Mouse (Mus musculus): ENCODE measurements at regions not wholly inside any gene's neighbourhood (a gene's known extent, or its start where the extent isn't known, plus 50 kb on each side); places are given as distances from the start of the nearest gene placed in this dataset.

DNA sequence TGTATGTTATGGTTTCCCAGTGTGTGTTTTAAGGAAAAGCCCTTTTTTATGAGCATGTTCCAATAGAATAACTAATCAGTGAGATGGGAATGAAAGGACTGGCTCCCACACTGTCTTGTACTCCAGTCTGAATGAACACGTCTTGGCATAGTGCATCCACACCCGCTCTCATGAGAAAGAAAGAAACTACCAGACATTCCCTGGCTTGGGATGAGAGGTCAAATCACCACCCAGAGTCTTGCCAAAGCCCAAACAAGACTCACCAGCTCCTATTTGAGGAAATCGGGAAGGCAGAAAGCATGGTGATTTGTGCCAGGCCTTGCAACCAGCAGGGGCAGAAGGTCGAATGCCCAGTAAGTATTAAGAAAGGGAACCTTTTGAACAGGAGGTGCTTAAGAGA lies 110.6 kb downstream of the Tmx1 start:
- Histone ChIP-seq H3K27ac (ENCODE audit: low read length) (no peak overlapping the region), H3K9ac (ENCODE audit: low read depth, low read length) (no peak overlapping the region), H3K9me3 (replicated peaks; ENCODE audit: control insufficient read depth, low read length, poor library complexity, severe bottlenecking) (no peaks in the 10 kb centered on the region; the same call in 1 of the 2 replicates), H3K27me3 (ENCODE audit: control insufficient read depth, insufficient read depth, low read depth, low read length) (no peaks in the 10 kb centered on the region), H3K4me1 (ENCODE audit: control insufficient read depth, insufficient read depth, low read length) (no peaks in the 10 kb centered on the region), H3K36me3 (ENCODE audit: control insufficient read depth, insufficient read depth, low read length) (no peaks in the 10 kb centered on the region), H3K4me2 (ENCODE audit: low read length) (no peak overlapping the region), H3K4me3 (ENCODE audit: low read depth, low read length) (no peak overlapping the region)
- 86% methylated on average over 4 of the region's 4 CpGs for WGBS
- no peak for ATAC-seq

DNA sequence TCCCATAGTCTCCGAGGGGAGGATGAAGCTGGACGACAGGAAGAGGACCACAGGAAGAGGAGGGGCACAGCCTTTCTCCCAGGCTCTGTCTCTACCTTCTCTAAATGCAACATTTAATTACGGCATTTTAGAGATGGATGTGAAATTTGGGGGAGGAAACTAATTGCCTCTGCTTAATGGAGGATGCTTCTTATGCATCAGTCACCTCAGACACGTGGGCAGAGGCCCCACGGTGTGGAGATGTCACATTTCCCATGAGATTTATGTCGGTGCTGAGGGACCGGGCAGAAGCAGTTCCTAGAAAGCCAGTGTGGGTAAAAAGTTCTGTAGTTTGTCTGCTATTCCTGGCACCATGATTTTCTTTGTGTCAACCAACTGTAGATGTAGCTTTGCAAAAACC lies 122.8 kb downstream of the Tmx1 start:
- no peaks in the 10 kb centered on the region for H3K36me3 ChIP-seq (ENCODE audit: control insufficient read depth, insufficient read depth, low read length)
- 71% methylated on average over 7 of the region's 7 CpGs for WGBS
- H3K9ac ChIP-seq (ENCODE audit: low read depth, low read length) = no peak overlapping the region
- ATAC-seq = no peak
- no peak overlapping the region for H3K27ac ChIP-seq (ENCODE audit: low read length)
- no peaks in the 10 kb centered on the region for H3K4me1 ChIP-seq (ENCODE audit: control insufficient read depth, insufficient read depth, low read length)
- no peaks in the 10 kb centered on the region for H3K9me3 ChIP-seq (replicated peaks; ENCODE audit: control insufficient read depth, low read length, poor library complexity, severe bottlenecking)
- H3K27me3 ChIP-seq (ENCODE audit: control insufficient read depth, insufficient read depth, low read depth, low read length) = no peaks in the 10 kb centered on the region
- no peak overlapping the region for H3K4me3 ChIP-seq (ENCODE audit: low read depth, low read length)
- no peak overlapping the region for H3K4me2 ChIP-seq (ENCODE audit: low read length)

DNA sequence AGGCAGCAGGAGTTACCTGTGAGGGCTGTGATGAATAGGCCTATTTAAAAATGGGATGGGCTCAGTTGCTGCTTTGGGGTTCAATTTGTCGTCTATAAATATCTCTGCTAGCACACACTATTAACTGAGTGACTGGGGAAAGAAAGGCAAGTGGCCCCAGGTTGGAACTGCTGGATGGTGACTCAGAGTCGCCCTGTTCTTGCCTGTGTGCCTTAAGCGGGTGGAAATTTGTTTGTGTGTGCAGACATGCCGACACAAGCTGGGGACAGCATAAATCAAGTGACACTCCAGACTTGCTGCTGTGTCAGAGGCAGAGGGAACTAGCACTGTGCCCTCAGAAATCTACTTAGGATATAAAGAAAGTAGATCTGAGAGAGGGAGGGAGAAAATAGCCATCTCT lies 124.9 kb downstream of the Tmx1 start:
- Histone ChIP-seq H3K36me3 (ENCODE audit: control insufficient read depth, insufficient read depth, low read length) (no peaks in the 10 kb centered on the region), H3K4me2 (ENCODE audit: low read length) (no peak overlapping the region), H3K27ac (ENCODE audit: low read length) (no peak overlapping the region), H3K4me3 (ENCODE audit: low read depth, low read length) (no peak overlapping the region), H3K9ac (ENCODE audit: low read depth, low read length) (no peak overlapping the region), H3K9me3 (replicated peaks; ENCODE audit: control insufficient read depth, low read length, poor library complexity, severe bottlenecking) (no peaks in the 10 kb centered on the region), H3K27me3 (ENCODE audit: control insufficient read depth, insufficient read depth, low read depth, low read length) (no peaks in the 10 kb centered on the region), H3K4me1 (ENCODE audit: control insufficient read depth, insufficient read depth, low read length) (no peaks in the 10 kb centered on the region)
- 87% methylated on average over 4 of the region's 4 CpGs for WGBS
- no peak for ATAC-seq

DNA sequence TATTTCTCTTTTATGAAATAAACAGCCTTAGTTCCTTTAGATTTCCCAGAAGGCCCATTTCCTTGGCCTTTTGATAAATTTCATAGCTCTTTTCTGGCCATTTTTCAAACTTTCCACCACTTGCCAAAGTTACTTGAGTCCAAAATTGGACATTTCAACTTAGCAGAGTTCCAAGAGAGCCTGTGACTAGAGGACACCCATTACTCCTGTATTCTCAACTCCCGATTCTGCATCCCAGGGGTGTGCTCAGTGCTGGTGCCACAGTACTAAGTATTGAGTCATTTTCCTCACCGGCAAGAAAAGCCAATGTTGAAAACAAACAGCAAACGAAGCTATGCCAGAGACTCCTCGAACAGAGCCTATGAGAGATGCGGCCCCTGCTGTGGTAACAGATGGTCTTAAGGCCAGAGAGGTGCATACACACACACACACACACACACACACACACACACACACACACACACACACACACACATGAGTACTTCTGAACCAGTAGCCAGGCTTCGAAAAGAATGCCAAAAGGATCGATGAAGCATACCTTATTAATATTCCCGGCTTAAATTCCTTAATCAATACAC lies 126.5 kb downstream of the Tmx1 start:
- H3K27me3 ChIP-seq (ENCODE audit: control insufficient read depth, insufficient read depth, low read depth, low read length) = no peaks in the 10 kb centered on the region
- no peak overlapping the region for H3K27ac ChIP-seq (ENCODE audit: low read length)
- H3K36me3 ChIP-seq (ENCODE audit: control insufficient read depth, insufficient read depth, low read length) = no peaks in the 10 kb centered on the region
- H3K4me1 ChIP-seq (ENCODE audit: control insufficient read depth, insufficient read depth, low read length) = no peaks in the 10 kb centered on the region
- no peak overlapping the region for H3K4me3 ChIP-seq (ENCODE audit: low read depth, low read length)
- H3K9me3 ChIP-seq (replicated peaks; ENCODE audit: control insufficient read depth, low read length, poor library complexity, severe bottlenecking) = no peaks in the 10 kb centered on the region
- 58% methylated on average over 8 of the region's 8 CpGs for WGBS
- no peak for ATAC-seq
- no peak overlapping the region for H3K4me2 ChIP-seq (ENCODE audit: low read length)
- H3K9ac ChIP-seq (ENCODE audit: low read depth, low read length) = no peak overlapping the region

- no peak for ATAC-seq
- no peaks in the 10 kb centered on the region for H3K36me3 ChIP-seq (ENCODE audit: control insufficient read depth, insufficient read depth, low read length)
- H3K27ac ChIP-seq (ENCODE audit: low read length) = no peak overlapping the region
- H3K4me2 ChIP-seq (ENCODE audit: low read length) = no peak overlapping the region
- 91% methylated on average over 2 of the region's 2 CpGs for WGBS
- no peaks in the 10 kb centered on the region for H3K4me1 ChIP-seq (ENCODE audit: control insufficient read depth, insufficient read depth, low read length)
- H3K4me3 ChIP-seq (ENCODE audit: low read depth, low read length) = no peak overlapping the region
- H3K9ac ChIP-seq (ENCODE audit: low read depth, low read length) = no peak overlapping the region
- no peaks in the 10 kb centered on the region for H3K27me3 ChIP-seq (ENCODE audit: control insufficient read depth, insufficient read depth, low read depth, low read length)
- H3K9me3 ChIP-seq (replicated peaks; ENCODE audit: control insufficient read depth, low read length, poor library complexity, severe bottlenecking) = no peaks in the 10 kb centered on the region
Measured at GRCm38 (mm10) chr12:70586181-70586580, 133.3 kb downstream of the Tmx1 start.

GRCm38 (mm10) chr12:70588234-70588633 lies 135.3 kb downstream of the Tmx1 start:
- ATAC-seq = no peak
- no peak overlapping the region for H3K27ac ChIP-seq (ENCODE audit: low read length)
- WGBS = 75% methylated on average over 3 of the region's 3 CpGs
- no peaks in the 10 kb centered on the region for H3K4me1 ChIP-seq (ENCODE audit: control insufficient read depth, insufficient read depth, low read length)
- no peaks in the 10 kb centered on the region for H3K36me3 ChIP-seq (ENCODE audit: control insufficient read depth, insufficient read depth, low read length)
- H3K4me3 ChIP-seq (ENCODE audit: low read depth, low read length) = no peak overlapping the region
- no peak overlapping the region for H3K4me2 ChIP-seq (ENCODE audit: low read length)
- H3K9ac ChIP-seq (ENCODE audit: low read depth, low read length) = no peak overlapping the region
- H3K27me3 ChIP-seq (ENCODE audit: control insufficient read depth, insufficient read depth, low read depth, low read length) = no peaks in the 10 kb centered on the region
- no peaks in the 10 kb centered on the region for H3K9me3 ChIP-seq (replicated peaks; ENCODE audit: control insufficient read depth, low read length, poor library complexity, severe bottlenecking)

- WGBS = 87% methylated on average over 2 of the region's 2 CpGs
Measured at GRCm38 (mm10) chr12:70589315-70589742, 136.4 kb downstream of the Tmx1 start.

GRCm38 (mm10) chr12:70590456-70591050 lies 137.7 kb downstream of the Tmx1 start:
- no peak overlapping the region for H3K27ac ChIP-seq (ENCODE audit: low read length)
- H3K9ac ChIP-seq (ENCODE audit: low read depth, low read length) = no peak overlapping the region
- no peaks in the 10 kb centered on the region for H3K9me3 ChIP-seq (replicated peaks; ENCODE audit: control insufficient read depth, low read length, poor library complexity, severe bottlenecking)
- WGBS = 85% methylated on average over 12 of the region's 12 CpGs
- H3K4me3 ChIP-seq (ENCODE audit: low read depth, low read length) = no peak overlapping the region
- H3K4me2 ChIP-seq (ENCODE audit: low read length) = no peak overlapping the region
- H3K27me3 ChIP-seq (ENCODE audit: control insufficient read depth, insufficient read depth, low read depth, low read length) = no peaks in the 10 kb centered on the region
- no peaks in the 10 kb centered on the region for H3K4me1 ChIP-seq (ENCODE audit: control insufficient read depth, insufficient read depth, low read length)
- H3K36me3 ChIP-seq (ENCODE audit: control insufficient read depth, insufficient read depth, low read length) = no peaks in the 10 kb centered on the region
- ATAC-seq = no peak

More at GRCm38 (mm10) chr12:70589315-70589742, 136.4 kb downstream of the Tmx1 start:
- Histone ChIP-seq H3K4me1 (ENCODE audit: control insufficient read depth, insufficient read depth, low read length) (no peaks in the 10 kb centered on the region), H3K27ac (ENCODE audit: low read length) (no peak overlapping the region), H3K27me3 (ENCODE audit: control insufficient read depth, insufficient read depth, low read depth, low read length) (no peaks in the 10 kb centered on the region), H3K4me2 (ENCODE audit: low read length) (no peak overlapping the region), H3K4me3 (ENCODE audit: low read depth, low read length) (no peak overlapping the region), H3K9me3 (replicated peaks; ENCODE audit: control insufficient read depth, low read length, poor library complexity, severe bottlenecking) (no peaks in the 10 kb centered on the region), H3K36me3 (ENCODE audit: control insufficient read depth, insufficient read depth, low read length) (no peaks in the 10 kb centered on the region), H3K9ac (ENCODE audit: low read depth, low read length) (no peak overlapping the region)
- ATAC-seq = no peak

DNA sequence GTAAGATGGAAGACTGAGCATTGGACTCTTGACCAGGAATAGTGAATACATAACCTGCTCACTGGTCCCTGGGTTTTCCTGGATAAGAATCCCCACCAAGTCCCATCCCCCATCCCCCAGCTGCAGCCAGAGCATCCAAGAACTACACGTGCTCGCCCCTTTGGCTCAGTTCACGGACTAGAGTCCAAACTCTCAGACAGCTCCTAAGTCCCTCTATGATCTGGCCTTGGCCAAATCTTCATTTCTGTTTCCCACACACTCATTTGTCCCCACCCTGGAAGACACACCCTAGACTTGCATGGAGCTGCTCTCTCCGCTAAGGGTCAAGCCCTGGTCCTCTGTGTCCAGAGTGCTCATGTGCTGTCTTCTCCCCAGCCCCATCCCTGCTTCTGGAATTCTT lies 139.9 kb downstream of the Tmx1 start:
- ATAC-seq = no peak
- no peaks in the 10 kb centered on the region for H3K27me3 ChIP-seq (ENCODE audit: control insufficient read depth, insufficient read depth, low read depth, low read length)
- H3K9me3 ChIP-seq (replicated peaks; ENCODE audit: control insufficient read depth, low read length, poor library complexity, severe bottlenecking) = no peaks in the 10 kb centered on the region
- 93% methylated on average over 4 of the region's 4 CpGs for WGBS
- no peaks in the 10 kb centered on the region for H3K4me1 ChIP-seq (ENCODE audit: control insufficient read depth, insufficient read depth, low read length)
- no peak overlapping the region for H3K4me3 ChIP-seq (ENCODE audit: low read depth, low read length)
- H3K27ac ChIP-seq (ENCODE audit: low read length) = no peak overlapping the region
- H3K36me3 ChIP-seq (ENCODE audit: control insufficient read depth, insufficient read depth, low read length) = no peaks in the 10 kb centered on the region
- H3K9ac ChIP-seq (ENCODE audit: low read depth, low read length) = no peak overlapping the region
- no peak overlapping the region for H3K4me2 ChIP-seq (ENCODE audit: low read length)
